Mouse (Mus musculus): ENCODE measurements around the gene Abcc4. TPM values are rescaled to one million over a fixed set of nuclear protein-coding genes. Genes with fewer than 3 reads are reported as not detected.

Abcc4 gene
- total and polyA plus RNA-seq, 2 experiments = 0.89 to 3.0 TPM

- Histone ChIP-seq H3K27me3 (ENCODE audit: control insufficient read depth, insufficient read depth, low read length) (no peaks in the 10 kb centered on the region), H3K4me1 (ENCODE audit: control insufficient read depth, insufficient read depth, low read length) (no peaks in the 10 kb centered on the region), H3K36me3 (ENCODE audit: control insufficient read depth, insufficient read depth, low read length) (no peaks in the 10 kb centered on the region), H3K27ac (replicated peaks; ENCODE audit: insufficient read depth, low read depth, low read length) (no peak overlapping the region), H3K9ac (ENCODE audit: low read depth, low read length) (no peak overlapping the region), H3K79me2 (ENCODE audit: control insufficient read depth, insufficient read depth, low read length) (no peaks in the 10 kb centered on the region), H3K4me3 (ENCODE audit: insufficient read depth, low read depth, low read length) (no peak overlapping the region)
- WGBS = 64% methylated on average over 2 of the region's 2 CpGs
- TF ChIP-seq CTCF (IDR thresholded peaks at IDR 0.05; ENCODE audit: low read depth, low read length) (no peak), POLR2A (IDR thresholded peaks at IDR 0.05; ENCODE audit: extremely low read depth, insufficient read depth, low read length) (no peak)
- DNase-seq (ENCODE audit: extremely low read depth, low read depth, low spot score) = no peak
These were observed 209.3 kb downstream of the Abcc4 start for GRCm38 (mm10) chr14:118496767-118497166.

DNA sequence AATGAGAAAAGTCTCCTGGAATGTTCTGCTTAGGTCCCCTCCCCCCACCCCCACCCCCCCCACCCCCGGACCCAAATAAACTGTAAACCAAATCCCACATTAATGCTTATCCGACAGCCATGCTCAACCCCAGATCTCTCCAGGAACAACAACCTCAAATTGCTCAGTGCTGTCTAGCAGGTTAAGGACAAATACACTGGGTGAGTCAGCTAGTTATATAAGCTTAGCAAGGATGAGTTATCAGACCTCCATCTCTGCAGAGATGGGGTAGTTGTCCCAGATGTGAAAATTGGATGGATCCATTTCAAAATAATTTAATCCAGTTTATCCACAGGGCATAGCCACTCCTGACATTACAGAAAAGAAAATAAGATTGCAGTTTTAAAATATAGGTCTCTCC is 210.6 kb downstream of the Abcc4 start:
- no peak for DNase-seq (ENCODE audit: extremely low read depth, low read depth, low spot score)
- TF ChIP-seq POLR2A (IDR thresholded peaks at IDR 0.05; ENCODE audit: extremely low read depth, insufficient read depth, low read length) = no peak
- TF ChIP-seq CTCF (IDR thresholded peaks at IDR 0.05; ENCODE audit: low read depth, low read length) = no peak
- Histone ChIP-seq H3K4me1 (ENCODE audit: control insufficient read depth, insufficient read depth, low read length) (no peaks in the 10 kb centered on the region), H3K27me3 (ENCODE audit: control insufficient read depth, insufficient read depth, low read length) (no peaks in the 10 kb centered on the region), H3K36me3 (ENCODE audit: control insufficient read depth, insufficient read depth, low read length) (no peaks in the 10 kb centered on the region), H3K9ac (ENCODE audit: low read depth, low read length) (no peak overlapping the region), H3K79me2 (ENCODE audit: control insufficient read depth, insufficient read depth, low read length) (no peaks in the 10 kb centered on the region), H3K4me3 (ENCODE audit: insufficient read depth, low read depth, low read length) (no peak overlapping the region), H3K27ac (replicated peaks; ENCODE audit: insufficient read depth, low read depth, low read length) (no peak overlapping the region)
- 91% methylated on average over 2 of the region's 2 CpGs for WGBS

- H3K4me3 ChIP-seq (ENCODE audit: insufficient read depth, low read depth, low read length) = no peak overlapping the region
- no peak overlapping the region for H3K27ac ChIP-seq (replicated peaks; ENCODE audit: insufficient read depth, low read depth, low read length)
- H3K4me1 ChIP-seq (ENCODE audit: control insufficient read depth, insufficient read depth, low read length) = no peaks in the 10 kb centered on the region
- no peak for TF ChIP-seq CTCF (IDR thresholded peaks at IDR 0.05; ENCODE audit: low read depth, low read length)
- TF ChIP-seq POLR2A (IDR thresholded peaks at IDR 0.05; ENCODE audit: extremely low read depth, insufficient read depth, low read length) = no peak
- H3K79me2 ChIP-seq (ENCODE audit: control insufficient read depth, insufficient read depth, low read length) = no peaks in the 10 kb centered on the region
- WGBS = 80% methylated on average over 6 of the region's 6 CpGs
- no peaks in the 10 kb centered on the region for H3K27me3 ChIP-seq (ENCODE audit: control insufficient read depth, insufficient read depth, low read length)
- no peak overlapping the region for H3K9ac ChIP-seq (ENCODE audit: low read depth, low read length)
- no peaks in the 10 kb centered on the region for H3K36me3 ChIP-seq (ENCODE audit: control insufficient read depth, insufficient read depth, low read length)
- no peak for DNase-seq (ENCODE audit: extremely low read depth, low read depth, low spot score)
These were observed 214.3 kb downstream of the Abcc4 start for GRCm38 (mm10) chr14:118491708-118492107.

DNA sequence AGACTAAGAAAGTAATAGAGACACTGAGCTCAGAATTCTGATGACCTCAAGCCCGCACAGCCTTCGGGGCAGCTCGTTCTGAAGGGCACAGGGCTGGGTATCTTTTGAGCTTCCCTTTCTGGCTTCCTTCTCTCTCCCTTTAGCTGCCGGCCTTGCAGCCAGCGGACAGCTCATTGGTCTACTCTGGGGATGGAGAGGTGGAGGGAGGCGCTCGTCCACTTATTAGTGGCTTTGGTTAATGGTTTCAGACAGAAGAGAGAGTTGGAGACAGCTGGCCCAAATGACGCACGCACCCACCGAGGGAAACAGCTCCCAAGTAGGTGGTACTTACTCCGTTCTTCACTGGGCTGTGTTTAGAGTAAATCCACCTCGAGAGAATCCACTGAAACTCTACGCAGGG is 214.7 kb downstream of the Abcc4 start:
- Histone ChIP-seq H3K9ac (ENCODE audit: low read depth, low read length) (no peak overlapping the region), H3K79me2 (ENCODE audit: control insufficient read depth, insufficient read depth, low read length) (no peaks in the 10 kb centered on the region), H3K4me3 (ENCODE audit: insufficient read depth, low read depth, low read length) (no peak overlapping the region), H3K4me1 (ENCODE audit: control insufficient read depth, insufficient read depth, low read length) (no peaks in the 10 kb centered on the region), H3K36me3 (ENCODE audit: control insufficient read depth, insufficient read depth, low read length) (no peaks in the 10 kb centered on the region), H3K27me3 (ENCODE audit: control insufficient read depth, insufficient read depth, low read length) (no peaks in the 10 kb centered on the region), H3K27ac (replicated peaks; ENCODE audit: insufficient read depth, low read depth, low read length) (no peak overlapping the region)
- DNase-seq (ENCODE audit: extremely low read depth, low read depth, low spot score) = no peak
- no peak for TF ChIP-seq POLR2A (IDR thresholded peaks at IDR 0.05; ENCODE audit: extremely low read depth, insufficient read depth, low read length)
- WGBS = 67% methylated on average over 13 of the region's 13 CpGs

GRCm38 (mm10) chr14:118490525-118490924 is 215.5 kb downstream of the Abcc4 start:
- Histone ChIP-seq H3K9ac (ENCODE audit: low read depth, low read length) (no peak overlapping the region), H3K4me1 (ENCODE audit: control insufficient read depth, insufficient read depth, low read length) (no peaks in the 10 kb centered on the region), H3K79me2 (ENCODE audit: control insufficient read depth, insufficient read depth, low read length) (no peaks in the 10 kb centered on the region), H3K4me3 (ENCODE audit: insufficient read depth, low read depth, low read length) (no peak overlapping the region), H3K27ac (replicated peaks; ENCODE audit: insufficient read depth, low read depth, low read length) (no peak overlapping the region), H3K36me3 (ENCODE audit: control insufficient read depth, insufficient read depth, low read length) (no peaks in the 10 kb centered on the region), H3K27me3 (ENCODE audit: control insufficient read depth, insufficient read depth, low read length) (no peaks in the 10 kb centered on the region)
- WGBS = 84% methylated on average over 7 of the region's 7 CpGs
- no peak for TF ChIP-seq CTCF (IDR thresholded peaks at IDR 0.05; ENCODE audit: low read depth, low read length)
- TF ChIP-seq POLR2A (IDR thresholded peaks at IDR 0.05; ENCODE audit: extremely low read depth, insufficient read depth, low read length) = no peak
- DNase-seq (ENCODE audit: extremely low read depth, low read depth, low spot score) = no peak

- no peak for DNase-seq (ENCODE audit: extremely low read depth, low read depth, low spot score)
- Histone ChIP-seq H3K36me3 (ENCODE audit: control insufficient read depth, insufficient read depth, low read length) (no peaks in the 10 kb centered on the region), H3K27ac (replicated peaks; ENCODE audit: insufficient read depth, low read depth, low read length) (no peak overlapping the region), H3K9ac (ENCODE audit: low read depth, low read length) (no peak overlapping the region), H3K4me1 (ENCODE audit: control insufficient read depth, insufficient read depth, low read length) (no peaks in the 10 kb centered on the region), H3K4me3 (ENCODE audit: insufficient read depth, low read depth, low read length) (no peak overlapping the region), H3K79me2 (ENCODE audit: control insufficient read depth, insufficient read depth, low read length) (no peaks in the 10 kb centered on the region), H3K27me3 (ENCODE audit: control insufficient read depth, insufficient read depth, low read length) (no peaks in the 10 kb centered on the region)
- WGBS = 86% methylated on average over 11 of the region's 11 CpGs
- TF ChIP-seq CTCF (IDR thresholded peaks at IDR 0.05; ENCODE audit: low read depth, low read length) (no peak), POLR2A (IDR thresholded peaks at IDR 0.05; ENCODE audit: extremely low read depth, insufficient read depth, low read length) (no peak)
These were observed 219.7 kb downstream of the Abcc4 start for GRCm38 (mm10) chr14:118486349-118486748.

Measured in liver, adult 2 months (tissue).